Mouse (Mus musculus): ENCODE measurements around the gene Wtip.

GRCm38 (mm10) chr7:34157994-34158393 lies 24.9 kb upstream of the Wtip start:
- no peak for TF ChIP-seq POLR2A (IDR thresholded peaks at IDR 0.05; ENCODE audit: low read depth, low read length)
- TF ChIP-seq CTCF (IDR thresholded peaks at IDR 0.05; ENCODE audit: extremely low read depth, insufficient read depth, insufficient read length, insufficient replicate concordance) = no peak
